Mouse (Mus musculus): ENCODE results near the gene A630076J17Rik. TPM values are rescaled to one million over a fixed set of nuclear protein-coding genes. Genes with fewer than 3 reads are reported as not detected.
A peak's percentile ranks its signal among the peaks of the same experiment; 100 is the strongest.

The A630076J17Rik gene
- not detected in 2 replicates for polyA plus RNA-seq (2014; fragmentation: Nextera tagmentation; extraction: Ambion mirVana)

DNA sequence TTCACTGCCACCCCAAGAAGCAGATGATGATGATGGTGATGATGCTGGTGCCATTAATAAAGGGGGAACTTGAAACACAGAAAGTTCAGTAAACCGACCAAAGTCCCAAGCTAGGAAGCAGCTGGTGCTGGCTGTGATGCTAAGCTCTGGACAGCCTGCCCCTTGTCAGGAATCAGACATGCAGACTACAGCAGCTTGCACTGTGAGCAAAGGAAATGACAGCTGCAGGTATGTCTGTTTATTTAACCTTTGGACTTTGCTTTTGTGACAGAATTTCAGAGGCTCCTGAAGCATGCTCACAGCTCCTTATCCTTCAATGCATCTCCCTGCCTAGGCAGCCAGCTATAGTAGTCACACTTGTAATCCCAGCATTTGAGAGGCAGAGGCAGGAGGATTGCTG, at the start of gene A630076J17Rik:
Gene A630076J17Rik (plus strand): TSS at position 88 of the 400 bp plus-strand sequence.
- Histone ChIP-seq H3K27me3 (ENCODE audit: control insufficient read depth, insufficient read depth, low read length) (no peaks in the 10 kb centered on the region), H3K9me3 (ENCODE audit: control insufficient read depth, low read length) (no peaks in the 10 kb centered on the region), H3K4me2 (replicated peaks) (no peak within 1 kb of the TSS), H3K4me3 (replicated peaks; ENCODE audit: low read length) (no peak within 1 kb of the TSS), H3K4me1 (replicated peaks; ENCODE audit: control insufficient read depth, insufficient read depth, low read length) (no peaks in the 10 kb centered on the region), H3K9ac (no peak within 1 kb of the TSS), H3K36me3 (replicated peaks; ENCODE audit: control insufficient read depth, insufficient read depth) (no peaks in the 10 kb centered on the region), H3K27ac (no peak within 1 kb of the TSS)
- DNase-seq (ENCODE audit: low spot score) (no peak), ATAC-seq (ENCODE audit: low FRiP score) (no peak)
- 66% methylated on average over 1 of the region's 1 CpGs for WGBS

DNA sequence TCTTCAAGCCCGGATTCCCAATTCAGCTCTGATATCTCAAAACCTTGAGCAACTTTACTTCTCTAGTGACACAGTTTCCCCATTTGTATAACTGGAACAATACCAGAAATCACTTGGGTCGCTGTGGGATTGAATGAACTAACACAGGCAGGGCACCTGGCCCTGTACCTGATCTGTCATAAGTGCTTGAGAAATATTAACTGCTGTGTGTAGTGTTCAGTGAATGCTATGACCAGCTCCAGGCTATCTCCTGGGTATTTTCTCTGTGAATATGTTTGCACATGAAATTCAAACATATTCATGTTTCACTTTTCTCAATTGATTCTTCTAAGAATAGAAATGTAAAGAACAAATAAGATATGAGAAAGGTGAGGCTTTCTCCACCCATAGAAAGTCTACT, 49.6 kb upstream of the A630076J17Rik start:
- Histone ChIP-seq H3K4me2 (replicated peaks) (no peak overlapping the region), H3K36me3 (replicated peaks; ENCODE audit: control insufficient read depth, insufficient read depth) (no peaks in the 10 kb centered on the region), H3K27ac (no peak overlapping the region), H3K4me1 (replicated peaks; ENCODE audit: control insufficient read depth, insufficient read depth, low read length) (no peaks in the 10 kb centered on the region), H3K9ac (no peak overlapping the region), H3K27me3 (ENCODE audit: control insufficient read depth, insufficient read depth, low read length) (no peaks in the 10 kb centered on the region), H3K4me3 (replicated peaks; ENCODE audit: low read length) (no peak overlapping the region), H3K9me3 (ENCODE audit: control insufficient read depth, low read length) (no peaks in the 10 kb centered on the region)
- DNase-seq (ENCODE audit: low spot score) (no peak), ATAC-seq (ENCODE audit: low FRiP score) (no peak)
- 80% methylated on average over 2 of the region's 2 CpGs for WGBS

- H3K27ac ChIP-seq, result no peak within 1 kb of the TSS
- DNase-seq (ENCODE audit: low spot score) (no peak), ATAC-seq (ENCODE audit: low FRiP score) (no peak)
- H3K36me3 ChIP-seq (replicated peaks; ENCODE audit: control insufficient read depth, insufficient read depth), result no peaks in the 10 kb centered on the region
- H3K4me1 ChIP-seq (replicated peaks; ENCODE audit: control insufficient read depth, insufficient read depth, low read length), result no peaks in the 10 kb centered on the region
- H3K27me3 ChIP-seq (ENCODE audit: control insufficient read depth, insufficient read depth, low read length), result no peaks in the 10 kb centered on the region
- H3K9me3 ChIP-seq (ENCODE audit: control insufficient read depth, low read length), result no peaks in the 10 kb centered on the region
- WGBS, result 93% methylated on average over 1 of the region's 1 CpGs
- no peak within 1 kb of the TSS for H3K4me3 ChIP-seq (replicated peaks; ENCODE audit: low read length)
- no peak within 1 kb of the TSS for H3K4me2 ChIP-seq (replicated peaks)
- H3K9ac ChIP-seq, result no peak within 1 kb of the TSS
These were observed 47.7 kb upstream of the A630076J17Rik start, which contains the start of gene Kcna10 for GRCm38 (mm10) chr3:107182756-107183155. Gene Kcna10, plus strand, starts transcription at chr3:107183056.

GRCm38 (mm10) chr3:107183178-107183577, 47.2 kb upstream of the A630076J17Rik start:
- no peak overlapping the region for H3K9ac ChIP-seq
- H3K27me3 ChIP-seq (ENCODE audit: control insufficient read depth, insufficient read depth, low read length), result no peaks in the 10 kb centered on the region
- no peaks in the 10 kb centered on the region for H3K4me1 ChIP-seq (replicated peaks; ENCODE audit: control insufficient read depth, insufficient read depth, low read length)
- ATAC-seq (ENCODE audit: low FRiP score), result no peak
- 86% methylated on average over 3 of the region's 3 CpGs for WGBS
- H3K4me3 ChIP-seq (replicated peaks; ENCODE audit: low read length), result no peak overlapping the region
- no peaks in the 10 kb centered on the region for H3K9me3 ChIP-seq (ENCODE audit: control insufficient read depth, low read length)
- H3K36me3 ChIP-seq (replicated peaks; ENCODE audit: control insufficient read depth, insufficient read depth), result no peaks in the 10 kb centered on the region
- DNase-seq (ENCODE audit: low spot score), result no peak
- no peak overlapping the region for H3K27ac ChIP-seq
- H3K4me2 ChIP-seq (replicated peaks), result no peak overlapping the region

GRCm38 (mm10) chr3:107185597-107185996, 44.8 kb upstream of the A630076J17Rik start:
- Histone ChIP-seq H3K9me3 (ENCODE audit: control insufficient read depth, low read length) (no peaks in the 10 kb centered on the region), H3K9ac (no peak overlapping the region), H3K4me3 (replicated peaks; ENCODE audit: low read length) (no peak overlapping the region), H3K4me2 (replicated peaks) (no peak overlapping the region), H3K27me3 (ENCODE audit: control insufficient read depth, insufficient read depth, low read length) (no peaks in the 10 kb centered on the region), H3K36me3 (replicated peaks; ENCODE audit: control insufficient read depth, insufficient read depth) (no peaks in the 10 kb centered on the region), H3K4me1 (replicated peaks; ENCODE audit: control insufficient read depth, insufficient read depth, low read length) (no peaks in the 10 kb centered on the region), H3K27ac (no peak overlapping the region)
- 91% methylated on average over 3 of the region's 3 CpGs for WGBS
- DNase-seq (ENCODE audit: low spot score) (no peak), ATAC-seq (ENCODE audit: low FRiP score) (no peak)

GRCm38 (mm10) chr3:107187022-107187421, 43.4 kb upstream of the A630076J17Rik start:
- Histone ChIP-seq H3K4me1 (replicated peaks; ENCODE audit: control insufficient read depth, insufficient read depth, low read length) (no peaks in the 10 kb centered on the region), H3K27me3 (ENCODE audit: control insufficient read depth, insufficient read depth, low read length) (no peaks in the 10 kb centered on the region), H3K4me2 (replicated peaks) (no peak overlapping the region), H3K36me3 (replicated peaks; ENCODE audit: control insufficient read depth, insufficient read depth) (no peaks in the 10 kb centered on the region), H3K4me3 (replicated peaks; ENCODE audit: low read length) (no peak overlapping the region), H3K9me3 (ENCODE audit: control insufficient read depth, low read length) (no peaks in the 10 kb centered on the region), H3K9ac (no peak overlapping the region), H3K27ac (no peak overlapping the region)
- ATAC-seq (ENCODE audit: low FRiP score) (no peak), DNase-seq (ENCODE audit: low spot score) (no peak)
- WGBS, result 74% methylated on average over 4 of the region's 4 CpGs

DNA sequence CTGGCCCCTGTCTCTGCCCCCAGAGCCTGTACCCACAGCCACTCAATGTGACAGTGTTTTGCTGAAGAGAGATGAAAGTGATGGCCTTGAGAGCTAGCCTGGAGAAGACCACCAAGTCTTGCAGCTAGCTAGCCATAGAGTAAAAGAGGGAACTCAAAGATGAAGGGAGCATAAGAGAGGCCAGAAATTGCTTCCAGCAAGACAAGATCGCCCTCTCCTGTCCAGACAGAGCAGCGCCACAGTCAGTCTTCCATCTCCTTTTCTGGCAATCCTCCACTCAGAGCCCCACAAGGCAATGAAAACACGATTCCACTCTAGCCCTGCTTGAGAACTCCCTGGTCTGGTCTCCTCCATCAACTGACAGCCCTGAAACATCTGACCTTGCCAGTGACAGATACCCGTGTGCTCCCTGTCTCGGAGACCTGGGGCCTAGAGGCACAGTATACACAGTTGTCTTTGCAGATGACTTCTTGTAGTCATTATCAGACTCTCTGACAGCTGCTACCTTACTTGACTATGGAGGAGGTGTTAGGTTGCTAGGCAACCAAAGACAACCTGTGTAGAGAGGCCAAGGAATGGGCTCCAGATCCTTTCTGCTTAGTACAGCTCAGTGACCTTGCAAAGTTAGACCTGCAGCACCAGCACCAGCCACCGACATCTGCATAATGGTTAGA, 42.1 kb upstream of the A630076J17Rik start:
- Histone ChIP-seq H3K27ac (no peak overlapping the region), H3K36me3 (replicated peaks; ENCODE audit: control insufficient read depth, insufficient read depth) (no peaks in the 10 kb centered on the region), H3K4me1 (replicated peaks; ENCODE audit: control insufficient read depth, insufficient read depth, low read length) (no peaks in the 10 kb centered on the region), H3K27me3 (ENCODE audit: control insufficient read depth, insufficient read depth, low read length) (no peaks in the 10 kb centered on the region), H3K9me3 (ENCODE audit: control insufficient read depth, low read length) (no peaks in the 10 kb centered on the region), H3K4me3 (replicated peaks; ENCODE audit: low read length) (no peak overlapping the region), H3K9ac (no peak overlapping the region), H3K4me2 (replicated peaks) (no peak overlapping the region)
- ATAC-seq (ENCODE audit: low FRiP score) (peak; percentile 84), DNase-seq (ENCODE audit: low spot score) (peak; percentile 81)
- 38% methylated on average over 6 of the region's 6 CpGs for WGBS

DNA sequence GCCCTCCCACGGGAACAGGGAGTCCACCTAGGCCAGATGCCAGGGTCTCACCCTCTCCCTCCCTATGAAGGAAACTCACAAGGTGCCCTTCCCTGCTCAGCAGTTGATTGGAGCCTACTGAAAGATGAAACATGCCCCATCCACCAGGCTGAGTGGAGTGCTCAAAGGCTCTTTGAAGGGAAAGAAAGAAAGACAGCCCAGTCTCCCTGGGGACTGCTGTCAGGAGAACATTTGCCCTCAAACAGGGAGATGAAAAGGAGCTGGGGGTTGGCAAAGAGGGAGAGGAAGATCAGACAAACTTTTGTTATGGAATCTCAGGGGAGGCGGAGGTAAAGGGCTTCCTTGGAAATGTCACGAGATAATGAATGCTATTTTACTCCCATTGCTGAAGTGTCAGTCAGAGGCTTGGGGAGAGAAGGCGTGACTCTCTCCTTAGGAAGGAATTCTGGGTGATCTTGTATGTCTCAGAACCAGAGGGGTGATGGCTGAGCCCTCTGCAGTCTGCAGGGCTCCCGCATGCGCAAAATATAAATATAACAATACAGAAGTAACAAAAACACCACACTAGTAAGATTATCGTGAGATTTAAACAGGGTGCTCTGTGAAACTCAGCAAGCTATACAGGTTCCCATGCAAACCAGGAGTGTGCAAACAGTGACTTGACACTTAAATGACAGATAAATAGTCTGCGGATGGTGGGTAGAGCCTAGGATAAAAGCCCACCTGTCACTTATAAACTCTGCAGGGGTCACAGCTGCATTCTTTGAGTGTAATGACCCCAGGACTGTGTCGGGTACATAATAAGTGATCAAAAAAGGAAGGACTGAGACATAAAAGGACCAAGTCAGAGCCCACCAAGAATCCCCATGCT, 28.9 kb upstream of the A630076J17Rik start:
- Histone ChIP-seq H3K4me1 (replicated peaks; ENCODE audit: control insufficient read depth, insufficient read depth, low read length) (peaks cover 4% of the 10 kb centered on the region; the same call in 1 of the 2 replicates), H3K36me3 (replicated peaks; ENCODE audit: control insufficient read depth, insufficient read depth) (no peaks in the 10 kb centered on the region), H3K4me3 (replicated peaks; ENCODE audit: low read length) (no peak overlapping the region), H3K9ac (no peak overlapping the region), H3K9me3 (ENCODE audit: control insufficient read depth, low read length) (no peaks in the 10 kb centered on the region), H3K4me2 (replicated peaks) (no peak overlapping the region), H3K27ac (no peak overlapping the region), H3K27me3 (ENCODE audit: control insufficient read depth, insufficient read depth, low read length) (no peaks in the 10 kb centered on the region)
- DNase-seq (ENCODE audit: low spot score), result no peak
- 27% methylated on average over 9 of the region's 9 CpGs for WGBS
- ATAC-seq (ENCODE audit: low FRiP score), result no peak

- Histone ChIP-seq H3K4me2 (replicated peaks) (no peak overlapping the region), H3K27me3 (ENCODE audit: control insufficient read depth, insufficient read depth, low read length) (no peaks in the 10 kb centered on the region), H3K9me3 (ENCODE audit: control insufficient read depth, low read length) (no peaks in the 10 kb centered on the region), H3K36me3 (replicated peaks; ENCODE audit: control insufficient read depth, insufficient read depth) (no peaks in the 10 kb centered on the region), H3K4me1 (replicated peaks; ENCODE audit: control insufficient read depth, insufficient read depth, low read length) (peaks cover 24% of the 10 kb centered on the region; the same call in 1 of the 2 replicates), H3K27ac (no peak overlapping the region), H3K9ac (no peak overlapping the region), H3K4me3 (replicated peaks; ENCODE audit: low read length) (no peak overlapping the region)
- ATAC-seq (ENCODE audit: low FRiP score), result no peak
- DNase-seq (ENCODE audit: low spot score), result no peak
- 96% methylated on average over 3 of the region's 3 CpGs for WGBS
These were observed 26.0 kb upstream of the A630076J17Rik start for GRCm38 (mm10) chr3:107204413-107204812.
